Mouse (Mus musculus) heart, embryonic 16.5 days (tissue): ENCODE data around the gene Lypd4. TPM values are rescaled to one million over a fixed set of nuclear protein-coding genes. Genes with fewer than 3 reads are reported as not detected.
A peak's percentile ranks its signal among the peaks of the same experiment; 100 is the strongest.

Source experiments
- ATAC-seq: fragments of 200-750 bp; cut with Nextera tagmentation; replicated peaks from 2 replicates; pipeline ENCODE4 v1.8.0; 2017; ENCODE audit warnings: moderate number of reproducible peaks; ENCODE audit not compliant: insufficient read depth, low FRiP score; ENCODE audit errors: extremely low read depth
- H3K27ac ChIP-seq: fragments of 300-500 bp; sonication (generic); 2 replicates; pipeline ENCODE4 v1.5.1; 2014; ENCODE audit warnings: mild to moderate bottlenecking, low read length, control low read depth, moderate library complexity
- H3K27me3 ChIP-seq: fragments of 300-500 bp; sonication (generic); 2 replicates; pipeline ENCODE4 v1.6.1; 2014; ENCODE audit warnings: low read length, mixed read lengths; ENCODE audit not compliant: control insufficient read depth, insufficient read depth
- H3K36me3 ChIP-seq: fragments of 300-500 bp; sonication (generic); 2 replicates; pipeline ENCODE4 v1.6.1; 2014; ENCODE audit not compliant: control insufficient read depth, insufficient read depth
- H3K4me1 ChIP-seq: fragments of 300-500 bp; sonication (generic); 2 replicates; pipeline ENCODE4 v1.6.1; 2014; ENCODE audit warnings: low read length, mixed read lengths; ENCODE audit not compliant: control insufficient read depth, insufficient read depth
- H3K4me2 ChIP-seq: fragments of 300-500 bp; sonication (generic); 2 replicates; pipeline ENCODE4 v1.6.1; 2014; ENCODE audit warnings: low read depth, mild to moderate bottlenecking, control low read depth, low read length
- H3K4me3 ChIP-seq: fragments of 300-500 bp; sonication (generic); 2 replicates; pipeline ENCODE4 v1.5.1; 2014; ENCODE audit warnings: mild to moderate bottlenecking, control low read depth, low read length
- H3K9ac ChIP-seq: fragments of 300-500 bp; sonication (generic); 2 replicates; pipeline ENCODE4 v1.6.1; 2014; ENCODE audit warnings: low read length, control low read depth
- H3K9me3 ChIP-seq: fragments of 300-500 bp; sonication (generic); replicated peaks from 2 replicates; pipeline ENCODE4 v1.6.1; 2016; ENCODE audit warnings: low read length; ENCODE audit not compliant: control insufficient read depth
- WGBS: fragments of 180-500 bp; shearing (Covaris S2); extraction: QIAGEN DNeasy Blood & Tissue Kit; methylation state at CpG from one replicate; pipeline ENCODE4 v1.1.7; 2014; 5-methylcytosine and 5-hydroxymethylcytosine counted together
- polyA plus RNA-seq: library from polyadenylated mRNA; unstranded; fragments of >200 nt; fragmentation: Nextera tagmentation; extraction: Ambion mirVana; gene quantifications from 2 replicates; pipeline ENCODE4 v1.2.1, GENCODE M21; 2015

The Lypd4 gene
- polyA plus RNA-seq, 1 experiment from 2014 or later: not detected

- H3K4me2 ChIP-seq: no peak overlapping the region
- H3K27me3 ChIP-seq: no peaks in the 10 kb centered on the region
- H3K36me3 ChIP-seq: peaks cover 35% of the 10 kb centered on the region
- 71% methylated on average over 3 of the region's 3 CpGs for WGBS
- peaks cover 9% of the 10 kb centered on the region for H3K4me1 ChIP-seq
- H3K9me3 ChIP-seq: no peaks in the 10 kb centered on the region
- no peak overlapping the region for H3K27ac ChIP-seq
- ATAC-seq: no peak
- H3K4me3 ChIP-seq: no peak overlapping the region
- H3K9ac ChIP-seq: no peak overlapping the region
Measured at GRCm38 (mm10) chr7:24891241-24892124, 21.7 kb upstream of the Lypd4 start.

GRCm38 (mm10) chr7:24890281-24891216 is 20.8 kb upstream of the Lypd4 start:
- Histone ChIP-seq H3K27me3 (no peaks in the 10 kb centered on the region), H3K4me1 (peaks cover 18% of the 10 kb centered on the region), H3K4me2 (no peak overlapping the region), H3K27ac (no peak overlapping the region), H3K4me3 (no peak overlapping the region), H3K36me3 (peaks cover 37% of the 10 kb centered on the region), H3K9ac (no peak overlapping the region), H3K9me3 (no peaks in the 10 kb centered on the region)
- peak; percentile 38; the same call in 1 of the 2 replicates for ATAC-seq
- WGBS: 27% methylated on average over 10 of the region's 10 CpGs

GRCm38 (mm10) chr7:24889431-24890220 is 19.9 kb upstream of the Lypd4 start:
- ATAC-seq: no peak
- WGBS: 84% methylated on average over 6 of the region's 6 CpGs
- H3K4me1 ChIP-seq: peaks cover 21% of the 10 kb centered on the region
- H3K9me3 ChIP-seq: no peaks in the 10 kb centered on the region
- H3K27me3 ChIP-seq: no peaks in the 10 kb centered on the region
- no peak overlapping the region for H3K4me3 ChIP-seq
- peaks cover 37% of the 10 kb centered on the region for H3K36me3 ChIP-seq
- H3K4me2 ChIP-seq: no peak overlapping the region
- H3K9ac ChIP-seq: no peak overlapping the region
- H3K27ac ChIP-seq: no peak overlapping the region

GRCm38 (mm10) chr7:24887096-24887495 is 17.4 kb upstream of the Lypd4 start:
- Histone ChIP-seq H3K4me1 (peaks cover 21% of the 10 kb centered on the region), H3K9me3 (no peaks in the 10 kb centered on the region), H3K36me3 (peaks cover 37% of the 10 kb centered on the region), H3K4me3 (no peak overlapping the region), H3K27me3 (no peaks in the 10 kb centered on the region), H3K4me2 (no peak overlapping the region), H3K27ac (no peak overlapping the region), H3K9ac (peak overlapping the region; percentile 100)
- 74% methylated on average over 4 of the region's 4 CpGs for WGBS
- ATAC-seq: no peak

GRCm38 (mm10) chr7:24886308-24886633 is 16.5 kb upstream of the Lypd4 start:
- H3K27me3 ChIP-seq: no peaks in the 10 kb centered on the region
- H3K4me3 ChIP-seq: peak overlapping the region; percentile 95
- peaks cover 21% of the 10 kb centered on the region for H3K4me1 ChIP-seq
- no peaks in the 10 kb centered on the region for H3K9me3 ChIP-seq
- H3K4me2 ChIP-seq: peak overlapping the region; percentile 85
- peaks cover 37% of the 10 kb centered on the region for H3K36me3 ChIP-seq
- no peak overlapping the region for H3K27ac ChIP-seq
- ATAC-seq: no peak
- WGBS: 50% methylated on average over 4 of the region's 4 CpGs
- peak overlapping the region; percentile 100 for H3K9ac ChIP-seq

GRCm38 (mm10) chr7:24885468-24886307 is 15.9 kb upstream of the Lypd4 start:
- WGBS: 33% methylated on average over 12 of the region's 12 CpGs
- peaks cover 36% of the 10 kb centered on the region for H3K36me3 ChIP-seq
- no peak for ATAC-seq
- H3K27ac ChIP-seq: no peak overlapping the region; the same call in 1 of the 2 replicates
- peak overlapping the region; percentile 85 for H3K4me2 ChIP-seq
- peaks cover 21% of the 10 kb centered on the region for H3K4me1 ChIP-seq
- H3K9me3 ChIP-seq: no peaks in the 10 kb centered on the region
- H3K27me3 ChIP-seq: no peaks in the 10 kb centered on the region
- H3K4me3 ChIP-seq: peak overlapping the region; percentile 95
- H3K9ac ChIP-seq: peak overlapping the region; percentile 100

GRCm38 (mm10) chr7:24884693-24885291 is 15.1 kb upstream of the Lypd4 start:
- H3K27ac ChIP-seq: peak overlapping the region; percentile 86
- H3K9ac ChIP-seq: peak overlapping the region; percentile 100
- H3K4me2 ChIP-seq: peak overlapping the region; percentile 85
- 0 out of 2 replicates have a peak, but pooled peaks have one; percentile 0 for ATAC-seq
- H3K9me3 ChIP-seq: no peaks in the 10 kb centered on the region
- no peaks in the 10 kb centered on the region for H3K27me3 ChIP-seq
- H3K4me1 ChIP-seq: peaks cover 21% of the 10 kb centered on the region
- under 1% methylated on average over 47 of the region's 47 CpGs for WGBS
- peak overlapping the region; percentile 95 for H3K4me3 ChIP-seq
- H3K36me3 ChIP-seq: peaks cover 32% of the 10 kb centered on the region
